Mouse (Mus musculus) bone marrow, adult 2 months (tissue): ENCODE data around the gene Fcgrt.

ENCODE experiments used
- CTCF ChIP-seq: fragments of 200-500 bp; IDR thresholded peaks from 2 replicates; pipeline ENCODE4 v1.5.1; 2011; ENCODE audit warnings: low read length, control low read depth; ENCODE audit not compliant: control insufficient read depth, insufficient read depth
- POLR2A ChIP-seq: fragments of 200-500 bp; IDR thresholded peaks from 2 replicates; pipeline ENCODE4 v1.6.1; 2011; ENCODE audit warnings: low read depth, mild to moderate bottlenecking, control low read depth, low read length, borderline replicate concordance; ENCODE audit not compliant: control insufficient read depth

DNA sequence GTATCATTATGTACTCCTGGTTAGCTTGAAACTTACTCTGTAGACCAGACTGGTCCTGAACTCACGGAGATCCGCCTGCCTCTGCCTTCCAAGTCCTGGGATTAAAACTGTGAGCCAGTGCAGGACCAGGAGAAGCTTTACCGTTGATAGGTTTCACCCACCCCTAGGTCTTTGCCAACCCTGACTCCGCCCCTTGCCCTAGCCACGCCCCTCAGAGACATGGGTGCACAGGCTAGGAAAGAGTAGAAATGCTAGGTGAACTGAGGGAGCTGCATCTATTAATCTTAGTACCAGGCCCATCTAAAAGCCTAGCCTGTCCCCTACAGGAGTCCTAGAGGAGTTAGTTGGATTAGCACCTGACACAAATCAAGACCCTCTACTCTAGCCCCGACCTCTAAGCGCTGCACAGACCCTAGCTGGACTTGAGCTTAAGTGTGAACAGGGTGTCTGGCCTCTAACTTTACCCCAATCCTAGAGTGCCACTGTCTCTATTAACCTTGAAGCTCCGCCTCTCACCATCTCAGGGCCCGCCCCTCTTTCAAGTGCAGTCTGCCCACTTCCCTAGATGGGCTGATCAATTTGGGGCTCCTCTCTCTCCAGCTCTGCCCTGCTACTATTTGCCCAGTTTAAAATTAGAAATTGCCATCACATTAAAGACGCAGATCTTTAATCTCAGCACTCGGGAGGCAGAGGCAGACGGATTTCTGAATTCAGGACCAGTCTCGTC, 13.2 kb downstream of the Fcgrt start:
- TF ChIP-seq CTCF (no peak), POLR2A (no peak)
